Mouse (Mus musculus) central nervous system, embryonic 18 days (tissue): Measurements from ENCODE around the gene Slc6a17. TPM values are rescaled to one million over a fixed set of nuclear protein-coding genes. Genes with fewer than 3 reads are reported as not detected.

Experiments used
- polyA plus RNA-seq: library from polyadenylated mRNA; depleted of rRNA; stranded (reverse); fragments of >200 nt; gene quantifications from 2 replicates; pipeline ENCODE4 v1.2.3, GENCODE M21; 2012; rRNA removed

Slc6a17 gene
- polyA plus RNA-seq: 57.2 and 65.0 TPM in 2 replicates

DNA sequence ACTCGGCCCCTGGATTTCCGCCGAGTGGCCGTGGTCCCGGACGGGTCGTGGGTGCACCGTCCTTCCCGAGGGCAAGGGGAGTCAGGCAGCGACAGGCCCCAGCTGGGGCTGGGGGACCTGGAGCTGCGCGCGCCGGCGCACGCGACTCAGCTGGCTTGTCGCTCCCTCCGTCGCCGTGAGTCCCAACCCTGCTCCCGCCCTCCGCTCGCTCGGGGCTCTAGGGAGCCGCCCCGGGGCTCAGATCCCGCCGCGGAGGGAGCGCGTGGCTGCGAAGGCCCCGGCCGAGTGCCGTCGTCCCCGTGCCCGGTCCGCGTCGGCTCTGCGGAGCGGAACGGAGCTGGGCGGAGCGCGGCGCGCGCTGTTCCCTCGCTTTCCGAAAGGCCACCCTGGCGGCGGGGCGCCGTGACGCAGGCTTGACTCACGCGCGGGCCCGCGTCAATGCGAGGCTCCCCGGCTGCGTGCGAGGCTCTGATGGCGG, at the start of gene Slc6a17:
Gene Slc6a17 (minus strand): TSS at position 388 of the 478 bp plus-strand sequence.

DNA sequence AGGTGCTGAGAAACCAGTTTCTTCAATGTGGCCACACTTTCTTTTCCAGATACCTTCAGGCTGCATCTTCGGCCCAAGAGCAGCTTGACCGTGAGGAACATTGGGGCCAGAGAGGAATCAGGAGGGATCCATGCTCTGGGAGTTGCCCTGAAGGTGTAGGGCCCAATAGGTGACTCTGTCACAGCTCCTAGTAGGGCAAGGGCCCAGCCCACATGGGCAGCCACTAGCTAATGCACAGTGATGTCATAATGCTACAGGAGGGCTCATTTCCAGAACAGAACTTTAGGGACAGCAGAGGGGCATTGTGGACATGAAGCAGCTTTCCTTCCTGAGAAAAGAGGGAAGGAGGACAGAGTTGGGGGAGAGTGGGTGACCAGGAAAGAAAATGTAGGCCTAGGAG, 37.0 kb upstream of the Slc6a17 start, which contains the start of gene Ubl4b:
Gene Ubl4b (minus strand): TSS at position 232 of the 400 bp plus-strand sequence.

DNA sequence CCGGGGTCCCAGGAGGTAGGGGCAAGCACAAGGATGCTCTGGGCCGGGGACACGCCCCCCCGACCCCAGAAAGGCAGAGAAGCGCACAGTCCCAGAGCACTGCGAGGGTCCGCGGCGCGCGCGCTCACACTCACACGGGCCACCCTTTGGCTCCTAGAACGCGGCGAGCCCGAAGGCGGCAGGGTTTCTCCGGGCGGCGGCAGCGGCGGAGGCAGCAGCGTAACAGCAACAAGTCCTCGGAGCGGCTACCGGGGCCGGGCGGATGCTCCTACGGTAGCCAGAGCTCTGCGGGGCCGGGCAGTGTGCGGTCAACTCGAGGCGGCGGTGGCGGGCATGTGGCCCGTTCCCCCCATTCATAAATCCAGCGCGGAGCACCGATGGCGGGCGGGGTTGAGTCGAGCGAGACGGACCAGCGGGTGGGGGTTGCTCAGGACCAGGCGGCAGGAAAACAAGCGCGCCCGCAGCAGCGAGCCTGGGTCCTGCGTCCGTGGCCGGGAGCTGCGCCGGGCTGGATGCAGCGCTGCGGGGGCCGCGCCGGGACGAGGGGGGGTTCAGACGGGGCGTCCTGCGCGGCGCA, 58.5 kb downstream of the Slc6a17 start, which contains the start of gene Kcnc4:
Gene Kcnc4 (minus strand): TSS at position 357 of the 577 bp plus-strand sequence.

Other genes with a start within 250 kb of the Slc6a17 start
- 122 and 138 TPM in 2 replicates for gene Lamtor5, start 239.2 kb downstream of the Slc6a17 start, polyA plus RNA-seq
- gene Slc16a4, start 226.8 kb downstream of the Slc6a17 start, polyA plus RNA-seq: 1.0 and 1.1 TPM in 2 replicates
- gene Rbm15, start 184.3 kb downstream of the Slc6a17 start, polyA plus RNA-seq: 4.0 and 4.3 TPM in 2 replicates
- 20.4 and 21.8 TPM in 2 replicates for gene Kcnc4, start 58.5 kb downstream of the Slc6a17 start, polyA plus RNA-seq
- gene Ubl4b, start 37.1 kb upstream of the Slc6a17 start, polyA plus RNA-seq: 0.05 TPM in 1 of 2 replicates, not detected in the other
- 1.3 and 2.2 TPM in 2 replicates for gene Alx3, start 77.0 kb upstream of the Slc6a17 start, polyA plus RNA-seq
- gene Gm10961, start 113.3 kb upstream of the Slc6a17 start, polyA plus RNA-seq: not detected in 2 replicates
- gene Strip1, start 113.7 kb upstream of the Slc6a17 start, polyA plus RNA-seq: 181 and 186 TPM in 2 replicates
- gene Ahcyl1, start 178.5 kb upstream of the Slc6a17 start, polyA plus RNA-seq: 201 and 208 TPM in 2 replicates
- 7.5 and 8.0 TPM in 2 replicates for gene Csf1, start 242.5 kb upstream of the Slc6a17 start, polyA plus RNA-seq